Mouse (Mus musculus) testis, adult 2 months (tissue): Measurements from ENCODE around the gene Gm20517. TPM values are rescaled to one million over a fixed set of nuclear protein-coding genes. Genes with fewer than 3 reads are reported as not detected.
"Not testable (repeated sequence)": the region's sequence is repeated elsewhere in the genome, so short reads cannot be mapped to it uniquely, and the experiment has no call there.

Experiments used
- H3K27ac ChIP-seq: fragments of 200-500 bp; 2 replicates; pipeline ENCODE4 v1.5.1; 2012; ENCODE audit warnings: low read depth, low read length; ENCODE audit not compliant: control insufficient read depth, insufficient read depth
- H3K27me3 ChIP-seq: fragments of 200-500 bp; 2 replicates; pipeline ENCODE4 v1.6.1; 2012; ENCODE audit warnings: mild to moderate bottlenecking, low read length, moderate library complexity; ENCODE audit not compliant: control insufficient read depth, insufficient read depth
- H3K36me3 ChIP-seq: fragments of 200-500 bp; 2 replicates; pipeline ENCODE4 v1.6.1; 2012; ENCODE audit warnings: mild to moderate bottlenecking, low read length; ENCODE audit not compliant: control insufficient read depth, insufficient read depth
- H3K4me1 ChIP-seq: fragments of 200-500 bp; 2 replicates; pipeline ENCODE4 v1.6.1; 2012; ENCODE audit warnings: low read length; ENCODE audit not compliant: control insufficient read depth, insufficient read depth
- H3K4me3 ChIP-seq: fragments of 200-500 bp; 2 replicates; pipeline ENCODE4 v1.5.1; 2012; ENCODE audit warnings: low read depth, mild to moderate bottlenecking, low read length, moderate library complexity, mixed read lengths; ENCODE audit not compliant: control insufficient read depth
- CTCF ChIP-seq: fragments of 200-500 bp; IDR thresholded peaks from 2 replicates; pipeline ENCODE4 v1.5.1; 2012; ENCODE audit warnings: low read depth, mild to moderate bottlenecking, inconsistent platforms, low read length, moderate library complexity; ENCODE audit not compliant: control insufficient read depth, insufficient read depth, insufficient replicate concordance
- POLR2A ChIP-seq: fragments of 200-500 bp; IDR thresholded peaks from 2 replicates; pipeline ENCODE4 v1.6.1; 2012; ENCODE audit warnings: low read depth, mild to moderate bottlenecking, inconsistent platforms, low read length, moderate library complexity; ENCODE audit not compliant: control insufficient read depth
- polyA plus RNA-seq: library from polyadenylated mRNA; depleted of rRNA; stranded (reverse); fragments of >200 nt; gene quantifications from 2 replicates; pipeline ENCODE4 v1.2.3, GENCODE M21; 2012

Gene Gm20517
- polyA plus RNA-seq, 1 experiment = 20.6 TPM

- H3K36me3 ChIP-seq = peaks cover 3% of the 10 kb centered on the region
- no peak for TF ChIP-seq CTCF
- no peak for TF ChIP-seq POLR2A
- peak overlapping the region; percentile 77 for H3K4me3 ChIP-seq
- no peak overlapping the region for H3K27ac ChIP-seq
- H3K27me3 ChIP-seq = no peaks in the 10 kb centered on the region
- H3K4me1 ChIP-seq = no peaks in the 10 kb centered on the region; the same call in 1 of the 2 replicates
Observed at GRCm38 (mm10) chr17:47618556-47619311, 7.3 kb downstream of the Gm20517 start.

- Histone ChIP-seq H3K4me1 (no peaks in the 10 kb centered on the region; the same call in 1 of the 2 replicates), H3K36me3 (peaks cover 2% of the 10 kb centered on the region), H3K27ac (no peak overlapping the region), H3K27me3 (no peaks in the 10 kb centered on the region), H3K4me3 (no peak overlapping the region)
- TF ChIP-seq POLR2A = no peak
- TF ChIP-seq CTCF = no peak
Observed at GRCm38 (mm10) chr17:47622912-47623554, 11.6 kb downstream of the Gm20517 start.

DNA sequence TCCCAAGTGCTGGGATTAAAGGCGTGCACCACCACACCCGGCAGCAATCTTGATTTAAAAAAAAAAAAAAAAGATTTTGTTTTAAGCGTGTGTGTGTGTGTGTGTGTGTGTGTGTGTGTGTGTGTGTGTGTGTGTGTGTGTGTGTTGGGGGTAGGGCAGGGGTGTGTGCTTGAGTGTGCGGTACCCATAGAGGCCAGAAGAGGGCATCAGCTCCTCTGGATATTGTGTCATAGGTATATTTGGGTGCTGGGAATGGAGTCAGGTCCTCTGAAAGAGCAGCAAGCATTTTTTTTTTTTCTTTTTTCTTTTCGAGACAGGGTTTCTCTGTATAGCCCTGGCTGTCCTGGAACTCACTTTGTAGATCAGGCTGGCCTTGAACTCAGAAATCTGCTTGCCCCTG is 13.2 kb downstream of the Gm20517 start:
- not testable (repeated sequence) for H3K27ac ChIP-seq, H3K36me3 ChIP-seq, H3K27me3 ChIP-seq, H3K4me3 ChIP-seq, H3K4me1 ChIP-seq

- no peak overlapping the region for H3K4me3 ChIP-seq
- TF ChIP-seq POLR2A = no peak
- TF ChIP-seq CTCF = no peak
- H3K27me3 ChIP-seq = no peaks in the 10 kb centered on the region
- no peak overlapping the region for H3K27ac ChIP-seq
- peaks cover under 1% of the 10 kb centered on the region for H3K4me1 ChIP-seq
- H3K36me3 ChIP-seq = no peaks in the 10 kb centered on the region
Observed at GRCm38 (mm10) chr17:47625088-47625487, 13.7 kb downstream of the Gm20517 start.

GRCm38 (mm10) chr17:47626031-47626430 is 14.6 kb downstream of the Gm20517 start:
- TF ChIP-seq CTCF = no peak
- TF ChIP-seq POLR2A = no peak
- Histone ChIP-seq H3K27ac (no peak overlapping the region), H3K27me3 (no peaks in the 10 kb centered on the region), H3K36me3 (no peaks in the 10 kb centered on the region), H3K4me1 (peaks cover 8% of the 10 kb centered on the region), H3K4me3 (no peak overlapping the region)

DNA sequence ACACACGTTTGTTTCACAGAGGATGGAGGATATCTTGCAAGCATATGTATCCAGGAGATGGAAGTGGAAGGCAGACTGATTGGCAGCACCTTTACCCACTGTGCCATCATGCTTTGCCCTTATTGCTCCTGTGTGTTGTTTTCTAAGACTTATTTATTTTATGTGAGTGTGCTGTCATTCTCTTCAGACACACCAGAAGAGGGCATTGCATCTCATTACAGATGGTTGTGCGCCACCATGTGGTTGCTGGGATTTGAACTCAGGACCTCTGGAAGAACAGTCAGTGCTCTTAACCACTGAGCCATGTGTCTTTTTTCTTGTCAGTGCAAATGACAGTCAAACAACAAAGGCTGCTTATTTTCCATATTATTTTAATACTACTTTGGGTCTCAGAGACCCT is 16.4 kb downstream of the Gm20517 start:
- Histone ChIP-seq H3K27me3 (no peaks in the 10 kb centered on the region), H3K36me3 (no peaks in the 10 kb centered on the region), H3K4me3 (no peak overlapping the region; the same call in 1 of the 2 replicates), H3K4me1 (peaks cover 8% of the 10 kb centered on the region), H3K27ac (no peak overlapping the region)
- no peak for TF ChIP-seq POLR2A
- TF ChIP-seq CTCF = no peak

DNA sequence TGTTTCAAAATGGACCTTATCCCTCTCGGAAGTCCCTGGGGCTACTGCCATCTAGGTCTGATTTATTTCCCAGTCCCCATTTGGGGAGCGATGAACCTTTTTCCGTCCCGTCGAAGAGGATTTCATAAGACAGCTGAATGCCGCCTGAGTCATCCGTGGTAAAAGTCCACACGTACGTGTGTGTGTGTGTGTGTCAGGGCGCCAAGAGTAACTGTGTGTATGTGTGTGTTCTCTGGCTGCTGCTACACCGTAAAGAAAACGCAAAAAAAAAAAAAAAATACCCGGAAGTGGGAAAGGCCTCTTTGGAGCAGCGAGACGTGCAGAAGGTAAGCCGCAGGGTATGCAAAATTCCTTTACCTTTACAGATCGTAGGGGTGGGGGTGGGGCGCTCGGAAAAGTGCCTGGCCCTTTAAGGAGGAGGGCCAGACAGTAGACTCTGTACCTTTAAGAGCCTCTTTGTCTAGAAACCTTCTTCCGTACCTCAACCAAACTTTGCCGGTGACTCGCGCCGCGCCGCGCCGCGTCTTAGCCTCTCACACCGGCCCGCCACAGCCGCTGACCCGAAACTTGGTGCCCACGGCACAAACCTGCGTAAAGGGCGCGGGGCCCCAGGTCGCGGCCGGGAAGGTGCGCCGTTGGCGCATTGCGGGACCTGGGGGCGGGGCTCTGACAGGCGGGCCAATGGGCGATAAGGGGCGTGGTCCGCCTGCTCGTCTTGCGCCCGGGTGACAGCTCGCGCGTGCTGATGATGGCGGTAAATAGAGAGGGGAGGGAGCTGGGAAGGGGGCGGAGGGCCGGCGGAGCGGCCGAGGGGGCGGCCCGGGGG is 17.7 kb downstream of the Gm20517 start:
- Histone ChIP-seq H3K4me1 (peaks cover 8% of the 10 kb centered on the region), H3K27ac (peak overlapping the region; percentile 96), H3K4me3 (peak overlapping the region; percentile 97), H3K36me3 (no peaks in the 10 kb centered on the region), H3K27me3 (no peaks in the 10 kb centered on the region)
- TF ChIP-seq CTCF = no peak
- peak; percentile 32; the same call in 1 of the 2 replicates for TF ChIP-seq POLR2A
